Mouse (Mus musculus): Measurements from ENCODE around the gene BC025920. TPM values are rescaled to one million over a fixed set of nuclear protein-coding genes. Genes with fewer than 3 reads are reported as not detected.
"Not testable (repeated sequence)": the region's sequence is repeated elsewhere in the genome, so short reads cannot be mapped to it uniquely, and the experiment has no call there.

Gene BC025920
- polyA plus RNA-seq, 1 experiment from 2014 or later = 2.6 TPM

DNA sequence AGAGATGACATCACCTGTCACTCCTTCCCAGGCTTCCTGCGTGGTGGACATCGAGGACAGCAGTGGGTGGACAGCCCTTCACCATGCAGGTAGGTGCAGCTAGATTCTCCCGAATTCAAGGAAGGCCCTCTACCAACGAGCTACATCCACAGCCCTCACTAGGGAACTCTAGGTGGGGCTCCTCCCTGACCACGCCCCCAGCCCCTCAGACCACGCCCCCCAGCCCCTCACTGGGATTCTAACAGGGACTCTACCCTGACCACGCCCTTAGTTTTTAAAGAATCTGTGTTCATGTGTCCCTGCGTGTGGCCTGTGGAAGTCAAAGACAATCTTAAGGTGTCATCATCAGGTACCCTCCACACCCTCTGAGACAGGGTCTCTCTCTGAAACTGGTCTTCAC, 30.3 kb downstream of the BC025920 start:
- no peak overlapping the region for H3K4me3 ChIP-seq
- no peak for ATAC-seq (ENCODE audit: low FRiP score, low read depth)
- no peak overlapping the region for H3K9ac ChIP-seq (replicated peaks)
- H3K27ac ChIP-seq (replicated peaks) = no peak overlapping the region
- H3K9me3 ChIP-seq = no peaks in the 10 kb centered on the region
- no peak overlapping the region for H3K4me2 ChIP-seq (replicated peaks)
- H3K27me3 ChIP-seq = peaks cover 22% of the 10 kb centered on the region
- no peaks in the 10 kb centered on the region for H3K36me3 ChIP-seq
- WGBS = 23% methylated on average over 8 of the region's 8 CpGs
- peaks cover 11% of the 10 kb centered on the region for H3K4me1 ChIP-seq

DNA sequence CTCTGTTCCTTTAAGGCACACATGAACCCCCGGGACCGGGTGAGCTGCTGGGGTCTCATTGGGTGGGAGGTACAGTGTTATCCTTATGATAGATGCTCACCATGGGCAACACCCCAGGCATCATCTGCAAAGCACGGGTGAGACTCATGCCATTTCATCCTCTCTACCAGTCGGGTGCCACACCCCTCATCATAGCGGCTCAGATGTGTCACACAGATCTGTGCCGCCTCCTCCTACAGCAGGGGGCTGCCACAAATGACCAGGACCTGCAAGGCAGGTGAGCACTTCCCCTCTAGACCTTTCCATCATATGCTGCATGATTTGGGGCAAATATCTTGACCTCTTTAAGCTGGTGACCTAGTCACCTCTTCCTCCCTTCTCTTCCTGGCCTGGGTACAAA, 32.0 kb downstream of the BC025920 start:
- no peak for ATAC-seq (ENCODE audit: low FRiP score, low read depth)
- no peaks in the 10 kb centered on the region for H3K36me3 ChIP-seq
- H3K4me1 ChIP-seq = peaks cover 28% of the 10 kb centered on the region
- no peak overlapping the region for H3K4me3 ChIP-seq
- H3K27me3 ChIP-seq = peaks cover 9% of the 10 kb centered on the region
- H3K4me2 ChIP-seq (replicated peaks) = no peak overlapping the region
- no peak overlapping the region for H3K27ac ChIP-seq (replicated peaks)
- no peak overlapping the region for H3K9ac ChIP-seq (replicated peaks)
- no peaks in the 10 kb centered on the region for H3K9me3 ChIP-seq
- WGBS = 79% methylated on average over 6 of the region's 6 CpGs

DNA sequence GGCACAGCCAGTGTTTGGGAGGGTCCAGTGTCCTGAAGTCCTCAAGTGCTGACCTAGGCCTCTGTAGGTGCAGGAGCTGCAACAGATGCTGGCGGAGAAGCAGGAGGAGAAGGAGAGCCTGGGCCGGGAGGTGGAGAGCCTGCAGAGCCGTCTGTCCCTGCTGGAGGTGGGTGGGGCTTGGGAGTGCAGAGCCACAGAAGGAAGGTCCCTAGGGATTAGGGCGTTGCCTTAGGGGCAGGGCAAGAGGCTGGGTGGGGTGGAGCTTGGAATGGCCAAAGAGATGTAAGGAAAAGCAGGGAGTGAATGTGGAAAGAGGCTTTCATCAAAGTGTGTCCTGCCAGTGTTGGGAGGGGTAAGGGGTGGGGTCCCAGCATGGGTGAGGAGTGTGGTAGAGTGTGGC, 34.8 kb downstream of the BC025920 start:
- H3K27ac ChIP-seq (replicated peaks); H3K9me3 ChIP-seq; H3K4me2 ChIP-seq (replicated peaks); H3K27me3 ChIP-seq; H3K9ac ChIP-seq (replicated peaks); H3K4me3 ChIP-seq; H3K36me3 ChIP-seq; ATAC-seq (ENCODE audit: low FRiP score, low read depth): not testable (repeated sequence)
- 49% methylated on average over 4 of the region's 4 CpGs for WGBS
- peaks cover 24% of the 10 kb centered on the region for H3K4me1 ChIP-seq

DNA sequence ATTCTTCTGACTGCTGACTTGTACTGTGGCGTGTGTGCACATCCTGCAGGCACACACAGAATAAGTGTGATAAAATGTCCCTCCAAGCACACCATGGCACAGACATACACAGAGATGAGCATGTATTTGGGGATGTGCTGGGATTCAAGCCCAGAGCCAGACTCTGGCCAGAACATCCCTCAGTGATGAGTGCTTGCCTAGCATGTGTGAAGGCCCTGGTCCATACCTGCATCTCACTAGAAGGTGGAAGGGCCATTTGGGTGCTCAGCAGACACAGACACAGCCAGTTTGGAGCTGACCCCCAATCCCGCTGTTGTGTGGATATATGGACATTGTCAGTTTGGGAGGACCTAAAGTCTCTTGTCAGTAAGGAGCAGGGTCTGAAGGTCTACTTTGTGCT, 35.5 kb downstream of the BC025920 start:
- Histone ChIP-seq H3K27me3 (peaks cover 6% of the 10 kb centered on the region), H3K4me1 (peaks cover 24% of the 10 kb centered on the region), H3K36me3 (no peaks in the 10 kb centered on the region), H3K27ac (replicated peaks) (no peak overlapping the region), H3K4me3 (no peak overlapping the region), H3K9ac (replicated peaks) (0 out of 2 replicates have a peak overlapping the region, but pooled peaks have one; percentile 2), H3K9me3 (no peaks in the 10 kb centered on the region), H3K4me2 (replicated peaks) (no peak overlapping the region)
- no peak for ATAC-seq (ENCODE audit: low FRiP score, low read depth)
- 90% methylated on average over 2 of the region's 2 CpGs for WGBS

- H3K36me3 ChIP-seq = no peaks in the 10 kb centered on the region
- WGBS = 72% methylated on average over 8 of the region's 8 CpGs
- peak overlapping the region; percentile 89 for H3K4me2 ChIP-seq (replicated peaks)
- H3K9ac ChIP-seq (replicated peaks) = peak overlapping the region; percentile 88; the same call in 1 of the 2 replicates
- ATAC-seq (ENCODE audit: low FRiP score, low read depth) = no peak
- H3K27me3 ChIP-seq = peaks cover 8% of the 10 kb centered on the region
- no peak overlapping the region for H3K27ac ChIP-seq (replicated peaks)
- H3K9me3 ChIP-seq = no peaks in the 10 kb centered on the region
- 0 out of 2 replicates have a peak overlapping the region, but pooled peaks have one; percentile 71 for H3K4me3 ChIP-seq
- H3K4me1 ChIP-seq = peaks cover 24% of the 10 kb centered on the region
Observed at GRCm38 (mm10) chr10:81641978-81642647, 36.0 kb downstream of the BC025920 start.

DNA sequence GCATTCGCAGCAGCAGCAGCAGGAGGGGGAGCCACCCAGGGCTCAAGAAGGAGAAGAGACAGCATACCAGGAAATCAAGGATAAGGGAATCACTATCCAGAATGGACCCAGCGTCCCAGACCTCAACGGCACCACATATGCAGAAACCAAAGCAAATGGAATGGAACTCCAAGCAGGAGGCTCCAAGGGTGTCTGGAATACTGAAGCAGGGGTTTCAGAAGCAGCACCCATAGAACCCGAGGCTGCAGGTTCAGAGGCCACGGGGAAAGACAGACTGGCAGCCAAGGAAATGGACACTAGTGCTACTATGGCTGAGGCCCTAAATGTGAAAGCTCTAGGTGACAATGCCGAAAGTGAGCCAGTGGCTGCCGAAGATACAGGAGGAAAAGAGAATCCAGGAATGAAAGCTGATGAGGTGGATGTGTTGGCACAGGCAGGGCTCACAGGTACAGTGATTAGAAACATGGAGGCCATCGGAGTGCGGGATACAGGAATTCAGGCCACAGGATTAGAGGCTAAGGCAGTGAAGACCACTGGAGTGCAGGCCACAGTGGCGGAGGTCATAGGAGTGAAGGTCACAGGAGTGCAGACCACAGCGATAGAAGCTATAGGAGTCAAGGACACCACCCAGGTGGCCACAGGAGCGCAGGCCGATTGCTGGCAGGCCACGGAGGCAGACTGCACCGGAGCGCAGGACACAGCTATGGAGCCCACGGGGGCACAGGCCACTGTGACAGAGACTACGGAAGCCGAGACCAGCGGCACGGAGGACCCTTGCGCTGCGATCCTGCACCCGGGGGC, 36.8 kb downstream of the BC025920 start:
- 21% methylated on average over 24 of the region's 24 CpGs for WGBS
- Histone ChIP-seq H3K4me2 (replicated peaks) (peak overlapping the region; percentile 89), H3K9ac (replicated peaks) (peak overlapping the region; percentile 88)

GRCm38 (mm10) chr10:81643449-81644055, 37.5 kb downstream of the BC025920 start:
- Histone ChIP-seq H3K9ac (replicated peaks) (peak overlapping the region; percentile 88), H3K9me3 (no peaks in the 10 kb centered on the region), H3K4me3 (peak overlapping the region; percentile 71), H3K36me3 (no peaks in the 10 kb centered on the region), H3K27ac (replicated peaks) (peak overlapping the region; percentile 97), H3K27me3 (peaks cover 8% of the 10 kb centered on the region), H3K4me2 (replicated peaks) (peak overlapping the region; percentile 89), H3K4me1 (peaks cover 24% of the 10 kb centered on the region)
- under 1% methylated on average over 70 of the region's 75 CpGs for WGBS
- peak; percentile 89 for ATAC-seq (ENCODE audit: low FRiP score, low read depth)

More for the DNA sequence above, 36.8 kb downstream of the BC025920 start:
- no peak for ATAC-seq (ENCODE audit: low FRiP score, low read depth)
- Histone ChIP-seq H3K36me3 (no peaks in the 10 kb centered on the region), H3K4me1 (peaks cover 24% of the 10 kb centered on the region), H3K27me3 (peaks cover 8% of the 10 kb centered on the region), H3K9me3 (no peaks in the 10 kb centered on the region), H3K4me3 (peak overlapping the region; percentile 71), H3K27ac (replicated peaks) (peak overlapping the region; percentile 97)

- Histone ChIP-seq H3K9me3 (no peaks in the 10 kb centered on the region), H3K4me3 (peak overlapping the region; percentile 71), H3K4me2 (replicated peaks) (peak overlapping the region; percentile 89), H3K27ac (replicated peaks) (peak overlapping the region; percentile 97), H3K27me3 (peaks cover 8% of the 10 kb centered on the region), H3K4me1 (peaks cover 24% of the 10 kb centered on the region), H3K9ac (replicated peaks) (peak overlapping the region; percentile 88; the same call in 1 of the 2 replicates), H3K36me3 (no peaks in the 10 kb centered on the region)
- WGBS = 68% methylated on average over 2 of the region's 2 CpGs
- ATAC-seq (ENCODE audit: low FRiP score, low read depth) = peak; percentile 5; the same call in 1 of the 2 replicates
Observed at GRCm38 (mm10) chr10:81644162-81644561, 38.1 kb downstream of the BC025920 start.

- Histone ChIP-seq H3K4me2 (replicated peaks) (no peak overlapping the region), H3K36me3 (no peaks in the 10 kb centered on the region), H3K9ac (replicated peaks) (no peak overlapping the region)
Observed at GRCm38 (mm10) chr10:81644716-81645115, 38.6 kb downstream of the BC025920 start.

GRCm38 (mm10) chr10:81645391-81645790, 39.3 kb downstream of the BC025920 start:
- WGBS = 86% methylated on average over 4 of the region's 4 CpGs
- H3K4me3 ChIP-seq = no peak overlapping the region
- H3K36me3 ChIP-seq = 0 out of 2 replicates have a peak, but pooled peaks cover under 1% of the 10 kb centered on the region
- H3K9ac ChIP-seq (replicated peaks) = no peak overlapping the region
- peaks cover 24% of the 10 kb centered on the region for H3K4me1 ChIP-seq
- H3K27ac ChIP-seq (replicated peaks) = no peak overlapping the region
- H3K4me2 ChIP-seq (replicated peaks) = no peak overlapping the region
- no peak for ATAC-seq (ENCODE audit: low FRiP score, low read depth)
- H3K27me3 ChIP-seq = peaks cover 8% of the 10 kb centered on the region
- H3K9me3 ChIP-seq = no peaks in the 10 kb centered on the region

More at GRCm38 (mm10) chr10:81644716-81645115, 38.6 kb downstream of the BC025920 start:
- Histone ChIP-seq H3K4me3 (no peak overlapping the region), H3K27ac (replicated peaks) (no peak overlapping the region), H3K4me1 (peaks cover 24% of the 10 kb centered on the region), H3K9me3 (no peaks in the 10 kb centered on the region), H3K27me3 (peaks cover 8% of the 10 kb centered on the region)
- 91% methylated on average over 18 of the region's 18 CpGs for WGBS
- ATAC-seq (ENCODE audit: low FRiP score, low read depth) = no peak

- Histone ChIP-seq H3K4me2 (replicated peaks) (no peak overlapping the region), H3K4me1 (peaks cover 24% of the 10 kb centered on the region), H3K9ac (replicated peaks) (no peak overlapping the region), H3K4me3 (no peak overlapping the region), H3K27ac (replicated peaks) (no peak overlapping the region), H3K27me3 (peaks cover 8% of the 10 kb centered on the region), H3K36me3 (peaks cover 6% of the 10 kb centered on the region; the same call in 1 of the 2 replicates), H3K9me3 (0 out of 2 replicates have a peak, but pooled peaks cover 5% of the 10 kb centered on the region)
- 80% methylated on average over 7 of the region's 7 CpGs for WGBS
- ATAC-seq (ENCODE audit: low FRiP score, low read depth) = no peak
Observed at GRCm38 (mm10) chr10:81646015-81646555, 40.0 kb downstream of the BC025920 start.
